In genomic region chr5:16062773-16063172, GRCm38 (mm10) we compare ENCODE assay signal across 15 mouse cellular contexts.
DNase-seq lines count a peak whose midpoint lies in the region; ATAC-seq lines count a peak whose summit lies in the region.
"Had no signal": no experiment of that assay in that cellular context is flagged by ENCODE, and none has a peak within 500 bp of the region (broad histone marks: within the 10 kb centered on the region; RNA-seq: fewer than 3 reads in every experiment).

No protein-coding gene starts in this region.

- no peak overlapping the region for H3K9ac ChIP-seq in kidney, embryonic 15.5 days
- H3K9ac ChIP-seq in hindbrain, embryonic 13.5 days = no peak overlapping the region
- H3K9ac ChIP-seq in midbrain, embryonic 16.5 days (ENCODE audit: low read depth, low read length) = no peak overlapping the region
- H3K9ac ChIP-seq in liver, embryonic 11.5 days (ENCODE audit: low read depth, low read length) = no peak overlapping the region
- H3K9ac ChIP-seq: intestine, embryonic 15.5 days; liver, embryonic 15.5 days had no signal

- H3K4me3 ChIP-seq in kidney, embryonic 15.5 days (replicated peaks) = no peak overlapping the region
- H3K4me3 ChIP-seq in hindbrain, embryonic 13.5 days = no peak overlapping the region
- H3K4me3 ChIP-seq in midbrain, embryonic 16.5 days (ENCODE audit: low read depth, low read length) = no peak overlapping the region
- no peak overlapping the region for H3K4me3 ChIP-seq in liver, embryonic 11.5 days (ENCODE audit: low read depth, low read length)
- H3K4me3 ChIP-seq: intestine, embryonic 15.5 days; liver, embryonic 15.5 days had no signal

- H3K4me2 ChIP-seq in kidney, embryonic 15.5 days = no peak overlapping the region
- H3K4me2 ChIP-seq in hindbrain, embryonic 13.5 days = no peak overlapping the region
- H3K4me2 ChIP-seq in midbrain, embryonic 16.5 days (ENCODE audit: low read length) = no peak overlapping the region
- H3K4me2 ChIP-seq in liver, embryonic 11.5 days = no peak overlapping the region
- H3K4me2 ChIP-seq: intestine, embryonic 15.5 days; liver, embryonic 15.5 days had no signal

- H3K36me3 ChIP-seq in kidney, embryonic 15.5 days = no peaks in the 10 kb centered on the region
- H3K36me3 ChIP-seq in hindbrain, embryonic 13.5 days = no peaks in the 10 kb centered on the region
- H3K36me3 ChIP-seq in midbrain, embryonic 16.5 days (ENCODE audit: control insufficient read depth, insufficient read depth, low read length) = no peaks in the 10 kb centered on the region
- no peaks in the 10 kb centered on the region for H3K36me3 ChIP-seq in liver, embryonic 11.5 days (ENCODE audit: control insufficient read depth, insufficient read depth, low read length)
- H3K36me3 ChIP-seq: intestine, embryonic 15.5 days; liver, embryonic 15.5 days had no signal

- peak; percentile 62 for ATAC-seq in kidney, embryonic 15.5 days (replicated peaks; ENCODE audit: low FRiP score)
- ATAC-seq in hindbrain, embryonic 13.5 days (ENCODE audit: low FRiP score) = peak; percentile 59; the same call in 1 of the 2 replicates
- peak; percentile 48; the same call in 1 of the 2 replicates for ATAC-seq in midbrain, embryonic 16.5 days
- ATAC-seq in CD4-positive, CD25-positive, alpha-beta regulatory T cell, adult 4 months = no peak
- no peak for ATAC-seq in liver, embryonic 11.5 days (replicated peaks; ENCODE audit: low FRiP score)
- ATAC-seq: intestine, embryonic 15.5 days; Patski had no signal

- WGBS in kidney, embryonic 15.5 days = 37% methylated on average over 5 of the region's 5 CpGs
- WGBS in hindbrain, embryonic 13.5 days = 27% methylated on average over 5 of the region's 5 CpGs
- WGBS in midbrain, embryonic 16.5 days = 22% methylated on average over 5 of the region's 5 CpGs
- WGBS in liver, embryonic 11.5 days = 65% methylated on average over 5 of the region's 5 CpGs

- peaks cover 4% of the 10 kb centered on the region; the same call in 1 of the 2 replicates for H3K4me1 ChIP-seq in kidney, embryonic 15.5 days
- H3K4me1 ChIP-seq in hindbrain, embryonic 13.5 days (replicated peaks) = peaks cover 8% of the 10 kb centered on the region
- peaks cover 8% of the 10 kb centered on the region for H3K4me1 ChIP-seq in midbrain, embryonic 16.5 days (ENCODE audit: control insufficient read depth, insufficient read depth, low read length)
- H3K4me1 ChIP-seq in liver, embryonic 11.5 days (replicated peaks; ENCODE audit: control insufficient read depth, insufficient read depth, low read length) = no peaks in the 10 kb centered on the region
- H3K4me1 ChIP-seq: intestine, embryonic 15.5 days; liver, embryonic 15.5 days had no signal

- no peaks in the 10 kb centered on the region for H3K27me3 ChIP-seq in kidney, embryonic 15.5 days
- H3K27me3 ChIP-seq in hindbrain, embryonic 13.5 days = no peaks in the 10 kb centered on the region
- H3K27me3 ChIP-seq in midbrain, embryonic 16.5 days (ENCODE audit: control insufficient read depth, insufficient read depth, low read depth, low read length) = no peaks in the 10 kb centered on the region
- H3K27me3 ChIP-seq in liver, embryonic 11.5 days (replicated peaks; ENCODE audit: control insufficient read depth, insufficient read depth, low read length) = no peaks in the 10 kb centered on the region
- H3K27me3 ChIP-seq: intestine, embryonic 15.5 days; liver, embryonic 15.5 days; Patski had no signal

- DNase-seq in cerebellum, postnatal 25 days = peak; percentile 23 to 24
- DNase-seq in cerebellum, adult 18-20 months = no peak
- DNase-seq in kidney, postnatal 36 days = no peak
- DNase-seq in liver, embryonic 11.5 days (ENCODE audit: low spot score) = no peak
- DNase-seq: cerebellum, adult 11 months; gastrocnemius, postnatal 14 days; heart, postnatal 10 days; thymus, adult 2 months had no signal

- no peak overlapping the region for H3K27ac ChIP-seq in kidney, embryonic 15.5 days
- peak overlapping the region; percentile 61; the same call in 1 of the 2 replicates for H3K27ac ChIP-seq in hindbrain, embryonic 13.5 days
- H3K27ac ChIP-seq in midbrain, embryonic 16.5 days (ENCODE audit: low read length) = 0 out of 2 replicates have a peak overlapping the region, but pooled peaks have one; percentile 13
- H3K27ac ChIP-seq in liver, embryonic 11.5 days (ENCODE audit: low read depth, low read length) = no peak overlapping the region
- H3K27ac ChIP-seq: intestine, embryonic 15.5 days; liver, embryonic 15.5 days had no signal

- H3K9me3 ChIP-seq in kidney, embryonic 15.5 days (replicated peaks) = no peaks in the 10 kb centered on the region
- H3K9me3 ChIP-seq in hindbrain, embryonic 13.5 days = no peaks in the 10 kb centered on the region
- H3K9me3 ChIP-seq in midbrain, embryonic 16.5 days (replicated peaks; ENCODE audit: control insufficient read depth, low read length, poor library complexity, severe bottlenecking) = no peaks in the 10 kb centered on the region
- H3K9me3 ChIP-seq in liver, embryonic 11.5 days (ENCODE audit: control insufficient read depth, low read length) = no peaks in the 10 kb centered on the region
- H3K9me3 ChIP-seq: intestine, embryonic 15.5 days; liver, embryonic 15.5 days had no signal

Comparison
In these comparisons a context has a peak if more than half of its experiments do, and no peak if none do; other contexts are left out.
1. DNase-seq: peak in cerebellum, postnatal 25 days (2 of 2); none in cerebellum, adult 18-20 months (0 of 2), kidney, postnatal 36 days (0 of 2) and liver, embryonic 11.5 days (single experiment).
2. ATAC-seq: peak in kidney, embryonic 15.5 days (single experiment), hindbrain, embryonic 13.5 days (single experiment) and midbrain, embryonic 16.5 days (single experiment); none in CD4-positive, CD25-positive, alpha-beta regulatory T cell, adult 4 months (single experiment) and liver, embryonic 11.5 days (single experiment).
3. H3K27ac ChIP-seq: peak in hindbrain, embryonic 13.5 days (single experiment) and midbrain, embryonic 16.5 days (single experiment); none in kidney, embryonic 15.5 days (single experiment) and liver, embryonic 11.5 days (single experiment).